Mouse (Mus musculus) neural tube, embryonic 11.5 days (tissue): ENCODE results near the gene Klhl5. TPM values are rescaled to one million over a fixed set of nuclear protein-coding genes. Genes with fewer than 3 reads are reported as not detected.

ENCODE experiments used
- ATAC-seq: fragments of 200-750 bp; cut with Nextera tagmentation; 2 replicates; pipeline ENCODE4 v1.8.0; 2017; ENCODE audit warnings: moderate number of reproducible peaks, mild to moderate bottlenecking, moderate TSS enrichment, moderate library complexity; ENCODE audit not compliant: insufficient read depth, low FRiP score, low TSS enrichment
- DNase-seq: peaks from one replicate; pipeline ENCODE4 v3.0.0-alpha.2; 2015; ENCODE audit warnings: low spot score
- H3K27ac ChIP-seq: fragments of 300-500 bp; sonication (generic); 2 replicates; pipeline ENCODE4 v1.5.1; 2014; ENCODE audit warnings: low read depth, mild to moderate bottlenecking, low read length
- H3K27me3 ChIP-seq: fragments of 300-500 bp; sonication (generic); 2 replicates; pipeline ENCODE4 v1.6.1; 2014; ENCODE audit warnings: mild to moderate bottlenecking, low read length, mixed read lengths; ENCODE audit not compliant: control insufficient read depth, insufficient read depth
- H3K36me3 ChIP-seq: fragments of 300-500 bp; sonication (generic); 2 replicates; pipeline ENCODE4 v1.6.1; 2014; ENCODE audit warnings: mild to moderate bottlenecking, low read length, moderate library complexity, mixed read lengths; ENCODE audit not compliant: control insufficient read depth, insufficient read depth
- H3K4me1 ChIP-seq: fragments of 300-500 bp; sonication (generic); 2 replicates; pipeline ENCODE4 v1.6.1; 2014; ENCODE audit warnings: low read length, mixed read lengths; ENCODE audit not compliant: control insufficient read depth, insufficient read depth
- H3K4me2 ChIP-seq: fragments of 300-500 bp; sonication (generic); 2 replicates; pipeline ENCODE4 v1.6.1; 2014; ENCODE audit warnings: low read depth, mild to moderate bottlenecking, moderate library complexity
- H3K4me3 ChIP-seq: fragments of 300-500 bp; sonication (generic); 2 replicates; pipeline ENCODE4 v1.5.1; 2014; ENCODE audit warnings: low read depth, low read length
- H3K9ac ChIP-seq: fragments of 300-500 bp; sonication (generic); 2 replicates; pipeline ENCODE4 v1.6.1; 2014; ENCODE audit warnings: mild to moderate bottlenecking, low read length
- H3K9me3 ChIP-seq: fragments of 300-500 bp; sonication (generic); 2 replicates; pipeline ENCODE4 v1.6.1; 2016; ENCODE audit warnings: low read length; ENCODE audit not compliant: control insufficient read depth
- WGBS: fragments of 180-500 bp; shearing (Covaris S2); extraction: QIAGEN DNeasy Blood & Tissue Kit; methylation state at CpG from one replicate; pipeline ENCODE4 v1.1.7; 2014; 5-methylcytosine and 5-hydroxymethylcytosine counted together
- polyA plus RNA-seq: library from polyadenylated mRNA; unstranded; fragments of >200 nt; fragmentation: Nextera tagmentation; extraction: Ambion mirVana; gene quantifications from 2 replicates; pipeline ENCODE4 v1.2.1, GENCODE M21; 2014

Klhl5 gene
- polyA plus RNA-seq, 1 experiment from 2014 or later = 26.9 TPM

DNA sequence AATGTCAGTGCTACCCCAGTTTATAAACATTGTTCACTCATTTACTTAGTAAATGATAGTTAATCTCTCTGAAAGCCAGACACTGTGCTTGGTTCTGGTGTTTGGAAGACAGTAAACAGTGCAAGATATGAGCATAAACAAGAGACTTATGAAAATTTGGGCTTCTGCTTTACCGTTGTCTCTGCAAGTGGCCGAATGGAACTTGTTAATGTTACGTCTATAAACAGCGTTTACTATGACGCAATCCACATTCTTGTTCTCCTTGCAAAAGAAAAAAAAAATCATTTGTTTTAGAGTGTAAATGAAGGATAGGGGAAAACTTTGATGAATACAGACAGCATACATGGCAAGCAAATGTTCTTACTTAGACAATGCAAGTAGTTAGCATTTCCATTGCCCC lies 15.4 kb upstream of the Klhl5 start, which contains the start of gene Tmem156:
Gene Tmem156 (minus strand): TSS at position 212 of the 400 bp plus-strand sequence.
- 86% methylated on average over 5 of the region's 5 CpGs for WGBS
- H3K4me2 ChIP-seq = no peak within 1 kb of the TSS
- H3K27me3 ChIP-seq = no peaks in the 10 kb centered on the region
- H3K27ac ChIP-seq = no peak within 1 kb of the TSS
- H3K9ac ChIP-seq = no peak within 1 kb of the TSS
- no peak for ATAC-seq
- no peaks in the 10 kb centered on the region for H3K36me3 ChIP-seq
- H3K4me1 ChIP-seq = no peaks in the 10 kb centered on the region
- H3K4me3 ChIP-seq = no peak within 1 kb of the TSS
- DNase-seq = no peak
- no peaks in the 10 kb centered on the region for H3K9me3 ChIP-seq

DNA sequence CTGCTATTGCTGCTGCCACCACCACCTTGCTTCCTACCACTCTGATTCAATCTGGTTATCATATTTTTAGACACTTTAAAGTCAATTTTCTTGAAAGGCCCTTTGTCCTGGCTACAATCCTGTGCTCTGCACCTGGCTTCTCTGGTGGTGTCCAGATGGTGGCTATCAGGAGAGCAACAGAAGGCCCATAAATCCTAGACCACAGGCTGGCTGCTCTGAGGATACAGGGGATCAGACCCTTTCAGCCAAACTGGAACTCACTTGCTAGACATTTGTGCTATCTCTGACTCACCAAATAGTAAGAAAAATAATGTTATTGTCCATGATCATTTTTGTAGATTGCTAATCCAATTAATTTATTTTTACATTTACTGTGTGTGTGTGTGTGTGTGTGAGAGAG lies 13.6 kb upstream of the Klhl5 start:
- Histone ChIP-seq H3K36me3 (no peaks in the 10 kb centered on the region), H3K4me2 (no peak overlapping the region), H3K4me3 (no peak overlapping the region), H3K27ac (no peak overlapping the region), H3K9ac (no peak overlapping the region), H3K27me3 (no peaks in the 10 kb centered on the region), H3K4me1 (no peaks in the 10 kb centered on the region), H3K9me3 (no peaks in the 10 kb centered on the region)
- DNase-seq (peak; percentile 29), ATAC-seq (no peak; the same call in 1 of the 2 replicates)

DNA sequence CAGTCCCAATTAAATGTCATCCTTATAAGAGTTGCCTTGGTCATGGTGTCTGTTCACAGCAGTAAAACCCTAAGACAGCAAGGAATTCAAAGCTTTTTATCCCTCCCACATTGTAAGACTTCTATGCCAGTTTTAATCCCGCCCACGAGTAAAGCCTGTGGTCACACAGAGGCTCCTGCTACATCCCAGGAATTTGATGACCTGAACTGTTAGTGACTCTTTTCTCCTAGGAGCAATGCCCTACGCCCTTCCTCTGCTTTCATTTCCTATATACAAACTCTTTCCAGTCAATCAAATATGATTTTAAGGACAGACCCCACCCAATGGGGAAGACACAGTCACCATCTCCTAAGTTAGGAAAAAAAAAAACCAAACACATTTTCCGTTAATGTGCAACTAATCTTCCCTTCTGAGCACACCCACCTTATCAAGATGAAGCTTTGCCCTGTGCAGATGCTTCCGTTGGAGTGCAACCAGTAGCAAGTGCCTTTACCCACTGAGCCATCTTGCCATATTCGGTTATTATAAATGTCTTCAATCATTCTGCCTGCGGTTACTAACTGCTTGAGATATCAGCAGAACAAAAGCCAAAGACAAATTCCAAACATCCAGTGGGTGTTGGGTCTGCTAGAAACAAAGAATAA lies 12.3 kb upstream of the Klhl5 start:
- Histone ChIP-seq H3K27ac (no peak overlapping the region), H3K4me3 (no peak overlapping the region), H3K4me1 (no peaks in the 10 kb centered on the region), H3K4me2 (no peak overlapping the region), H3K9me3 (no peaks in the 10 kb centered on the region), H3K36me3 (no peaks in the 10 kb centered on the region), H3K9ac (no peak overlapping the region), H3K27me3 (no peaks in the 10 kb centered on the region)
- WGBS = 90% methylated on average over 7 of the region's 7 CpGs
- no peak for ATAC-seq
- DNase-seq = no peak

DNA sequence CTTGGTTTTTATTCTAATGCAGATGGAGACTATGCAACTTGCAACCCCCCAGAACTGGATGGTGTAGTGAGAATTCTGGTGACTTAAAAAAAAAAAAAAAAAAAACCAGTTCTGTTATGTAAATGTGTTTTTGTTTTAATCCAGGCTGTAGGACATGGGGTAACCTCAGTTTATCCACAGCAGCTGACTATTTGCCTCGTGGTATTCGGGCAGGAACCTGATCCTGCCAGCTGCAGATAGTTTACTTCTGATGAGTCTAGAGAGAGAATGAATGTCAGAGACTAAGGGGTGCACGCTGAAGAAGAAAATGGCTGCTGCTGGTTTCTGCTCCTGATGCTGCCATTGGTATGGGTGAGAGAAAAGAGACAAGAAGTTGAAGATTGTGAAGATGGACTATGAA lies 11.3 kb upstream of the Klhl5 start:
- H3K9ac ChIP-seq = no peak overlapping the region
- DNase-seq = no peak
- H3K4me3 ChIP-seq = no peak overlapping the region
- H3K4me2 ChIP-seq = no peak overlapping the region
- H3K27ac ChIP-seq = no peak overlapping the region
- no peaks in the 10 kb centered on the region for H3K27me3 ChIP-seq
- H3K36me3 ChIP-seq = no peaks in the 10 kb centered on the region
- 89% methylated on average over 3 of the region's 3 CpGs for WGBS
- H3K9me3 ChIP-seq = no peaks in the 10 kb centered on the region
- H3K4me1 ChIP-seq = no peaks in the 10 kb centered on the region
- ATAC-seq = no peak

DNA sequence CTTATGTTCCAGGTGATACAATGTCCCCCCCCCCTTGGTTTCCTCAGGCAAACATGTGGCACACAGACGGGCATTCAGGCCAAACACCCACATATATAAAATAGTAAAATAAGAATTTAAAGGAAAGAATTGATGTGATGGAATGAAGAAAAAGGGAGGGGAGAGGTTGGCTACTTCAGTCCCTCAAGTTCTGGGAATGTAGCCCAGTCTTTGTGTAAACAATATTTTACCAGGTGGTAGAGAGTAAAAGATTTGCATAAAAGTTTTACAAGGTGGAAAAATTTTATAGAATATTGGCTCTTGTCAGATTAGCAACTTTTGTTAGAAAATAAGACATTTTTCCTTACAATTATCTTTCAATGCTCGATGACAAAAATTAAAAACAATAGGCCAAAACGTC lies 10.5 kb upstream of the Klhl5 start:
- H3K9me3 ChIP-seq = no peaks in the 10 kb centered on the region
- WGBS = 72% methylated on average over 3 of the region's 3 CpGs
- DNase-seq = no peak
- H3K27me3 ChIP-seq = no peaks in the 10 kb centered on the region
- no peaks in the 10 kb centered on the region for H3K36me3 ChIP-seq
- H3K4me1 ChIP-seq = no peaks in the 10 kb centered on the region
- H3K4me2 ChIP-seq = no peak overlapping the region
- H3K4me3 ChIP-seq = no peak overlapping the region
- H3K27ac ChIP-seq = no peak overlapping the region
- H3K9ac ChIP-seq = no peak overlapping the region
- no peak for ATAC-seq

DNA sequence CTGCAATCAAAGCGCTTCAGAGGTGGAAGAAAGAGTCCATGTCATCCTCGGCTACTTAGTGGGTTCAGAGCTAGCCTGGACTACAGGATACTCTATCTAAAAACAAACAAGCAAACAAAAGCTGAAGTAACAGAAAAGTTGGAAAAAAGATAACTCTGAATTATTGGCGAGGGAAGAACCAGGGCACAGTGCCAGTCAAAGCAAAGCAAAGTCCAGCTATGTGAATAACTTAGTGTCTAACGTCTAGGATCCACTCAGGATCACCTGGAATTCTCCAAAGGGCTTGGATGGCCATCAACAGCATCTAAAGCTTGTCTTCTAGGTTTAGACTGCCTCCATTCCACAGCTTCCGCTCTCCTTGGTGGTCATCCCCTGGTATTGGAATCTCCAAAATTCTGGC lies 9.9 kb upstream of the Klhl5 start:
- H3K36me3 ChIP-seq = no peaks in the 10 kb centered on the region
- H3K9me3 ChIP-seq = no peaks in the 10 kb centered on the region
- no peaks in the 10 kb centered on the region for H3K27me3 ChIP-seq
- DNase-seq = no peak
- no peak overlapping the region for H3K4me2 ChIP-seq
- 88% methylated on average over 5 of the region's 5 CpGs for WGBS
- ATAC-seq = no peak
- no peaks in the 10 kb centered on the region for H3K4me1 ChIP-seq
- no peak overlapping the region for H3K9ac ChIP-seq
- H3K27ac ChIP-seq = no peak overlapping the region
- H3K4me3 ChIP-seq = no peak overlapping the region

DNA sequence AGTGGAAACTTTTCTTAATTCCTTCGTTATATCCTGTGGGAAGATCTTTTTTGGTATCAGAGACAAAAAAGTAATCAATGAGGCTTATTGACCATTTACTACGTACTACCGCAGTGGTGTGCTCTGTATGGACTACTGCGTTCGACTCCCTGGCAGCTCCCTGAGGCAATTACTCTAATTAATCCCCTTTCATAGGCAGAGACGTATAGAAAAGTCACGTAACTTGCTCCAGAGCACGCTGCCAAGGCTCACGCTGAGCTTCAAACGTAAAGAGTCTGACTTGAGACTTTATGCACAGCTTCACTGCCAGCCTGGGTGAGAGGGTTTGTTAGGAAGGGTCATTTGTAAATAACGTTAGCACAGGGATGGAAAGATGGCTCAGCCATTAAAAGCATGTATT lies 7.3 kb upstream of the Klhl5 start:
- H3K27ac ChIP-seq = no peak overlapping the region
- H3K4me3 ChIP-seq = no peak overlapping the region
- DNase-seq = no peak
- no peaks in the 10 kb centered on the region for H3K4me1 ChIP-seq
- H3K27me3 ChIP-seq = no peaks in the 10 kb centered on the region
- ATAC-seq = no peak
- H3K36me3 ChIP-seq = no peaks in the 10 kb centered on the region
- no peaks in the 10 kb centered on the region for H3K9me3 ChIP-seq
- 64% methylated on average over 11 of the region's 11 CpGs for WGBS
- H3K9ac ChIP-seq = no peak overlapping the region
- H3K4me2 ChIP-seq = no peak overlapping the region

DNA sequence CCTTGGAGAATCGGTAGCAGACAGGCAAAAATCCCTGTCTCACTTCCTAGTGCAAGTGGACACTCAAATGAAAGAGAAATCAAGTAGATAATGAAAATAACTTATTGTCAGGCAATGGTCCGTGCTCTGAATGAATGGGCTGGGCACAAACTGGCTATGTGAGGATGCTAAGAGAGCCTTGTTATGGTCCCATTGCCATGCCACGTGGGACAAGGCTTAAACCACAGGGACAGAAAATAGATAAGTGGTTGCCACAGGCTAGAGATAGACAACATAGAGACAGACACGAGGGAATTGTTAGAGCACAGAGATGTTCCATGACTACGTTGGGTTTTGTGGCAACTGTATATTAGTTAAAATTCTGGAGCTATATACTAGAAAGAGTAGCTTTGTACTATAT lies 6.1 kb upstream of the Klhl5 start:
- WGBS = 78% methylated on average over 5 of the region's 5 CpGs
- no peak overlapping the region for H3K4me2 ChIP-seq
- no peak overlapping the region for H3K27ac ChIP-seq
- H3K36me3 ChIP-seq = no peaks in the 10 kb centered on the region
- no peaks in the 10 kb centered on the region for H3K4me1 ChIP-seq
- H3K27me3 ChIP-seq = no peaks in the 10 kb centered on the region
- ATAC-seq = no peak
- no peaks in the 10 kb centered on the region for H3K9me3 ChIP-seq
- no peak for DNase-seq
- no peak overlapping the region for H3K9ac ChIP-seq
- no peak overlapping the region for H3K4me3 ChIP-seq

DNA sequence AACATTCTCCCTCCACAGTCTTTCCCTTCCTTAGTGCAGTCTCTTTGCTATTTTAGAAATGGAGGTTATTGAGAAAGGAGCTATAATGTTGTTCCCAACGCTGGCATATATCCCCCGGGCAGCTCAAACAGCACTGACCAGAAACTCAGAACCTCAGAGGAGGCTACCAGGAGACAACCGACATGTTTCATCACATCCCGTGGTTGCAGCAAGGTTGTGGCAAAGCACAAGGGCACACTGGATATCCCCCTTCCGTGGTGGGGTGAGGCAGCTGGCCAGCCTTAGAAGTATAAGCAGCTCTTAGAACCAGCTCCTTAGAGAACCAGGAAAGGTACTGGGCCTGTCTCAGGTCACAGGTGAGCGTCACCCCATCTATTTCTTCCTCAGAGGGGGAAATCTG lies 5.7 kb upstream of the Klhl5 start:
- H3K4me1 ChIP-seq = 0 out of 2 replicates have a peak, but pooled peaks cover under 1% of the 10 kb centered on the region
- no peak overlapping the region for H3K4me3 ChIP-seq
- no peaks in the 10 kb centered on the region for H3K27me3 ChIP-seq
- 93% methylated on average over 6 of the region's 6 CpGs for WGBS
- no peaks in the 10 kb centered on the region for H3K9me3 ChIP-seq
- H3K36me3 ChIP-seq = no peaks in the 10 kb centered on the region
- no peak for DNase-seq
- H3K9ac ChIP-seq = no peak overlapping the region
- no peak overlapping the region for H3K27ac ChIP-seq
- no peak overlapping the region for H3K4me2 ChIP-seq
- ATAC-seq = no peak
